27 mouse cellular contexts compared by ENCODE assay signal in the genomic region with DNA sequence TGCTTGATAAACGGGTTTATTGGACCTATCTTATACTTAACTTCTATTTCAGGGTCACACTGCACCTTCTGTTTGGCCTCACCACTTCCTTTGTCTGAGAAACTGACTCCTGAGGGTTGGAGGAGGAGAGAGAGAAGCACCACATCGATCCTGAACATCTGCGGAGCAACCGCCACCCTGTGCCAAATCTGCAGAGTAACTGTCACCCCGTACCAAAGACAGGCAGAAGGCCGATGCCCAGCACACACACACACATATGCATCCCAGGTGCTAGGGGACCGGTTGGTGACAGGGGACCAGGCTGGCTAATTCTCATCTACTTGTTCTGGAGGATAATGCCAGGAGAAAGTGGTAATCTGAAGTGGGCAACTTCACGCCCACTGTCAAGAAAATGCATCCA. TPM values are rescaled to one million over a fixed set of nuclear protein-coding genes. Genes with fewer than 3 reads are reported as not detected.
DNase-seq lines count a peak whose midpoint lies in the region; ATAC-seq and TF ChIP-seq lines count a peak whose summit lies in the region.
"Had no signal": no experiment of that assay in that cellular context is flagged by ENCODE, and none has a peak within 500 bp of the region (broad histone marks: within the 10 kb centered on the region; RNA-seq: fewer than 3 reads in every experiment).

No protein-coding gene starts in this region.

- DNase-seq in cerebellum, adult 9-11 months: peak; percentile 32
- no peak for DNase-seq in cerebellum, adult 18-20 months
- peak; percentile 18 for DNase-seq in midbrain, postnatal 0 days (ENCODE audit: low spot score)
- DNase-seq in midbrain, embryonic 10.5 days (ENCODE audit: low spot score): no peak
- peak; percentile 81 for DNase-seq in thymus, postnatal 14 days
- DNase-seq in kidney, adult 8-10 months: no peak
- DNase-seq in heart, embryonic 10.5 days (ENCODE audit: low spot score): no peak
- DNase-seq: adrenal gland, postnatal 25 days; cerebellum, postnatal 25 days; embryo, embryonic 11 days; gastrocnemius, postnatal 25 days; kidney, adult 9 months; kidney, postnatal 14 days; liver; right cerebral cortex, postnatal 14 days; spleen, adult 18-20 months had no signal

- H3K27me3 ChIP-seq in midbrain, postnatal 0 days (ENCODE audit: insufficient read depth, low read length): no peaks in the 10 kb centered on the region
- no peaks in the 10 kb centered on the region for H3K27me3 ChIP-seq in midbrain, embryonic 10.5 days (ENCODE audit: low read depth, poor library complexity, severe bottlenecking)
- H3K27me3 ChIP-seq in heart, embryonic 10.5 days (ENCODE audit: insufficient read depth, poor library complexity, severe bottlenecking): 0 out of 2 replicates have a peak, but pooled peaks cover 3% of the 10 kb centered on the region
- H3K27me3 ChIP-seq: forebrain, embryonic 12.5 days; heart, embryonic 15.5 days; intestine, embryonic 15.5 days; liver, embryonic 15.5 days; midbrain, embryonic 13.5 days had no signal

- TF ChIP-seq CTCF in midbrain, postnatal 0 days (IDR thresholded peaks at IDR 0.05): no peak

- ATAC-seq in midbrain, postnatal 0 days (ENCODE audit: low FRiP score): no peak
- ATAC-seq: CD4-positive, CD25-positive, alpha-beta regulatory T cell, adult 4 months; hindbrain, embryonic 16.5 days; intestine, embryonic 15.5 days; midbrain, embryonic 13.5 days had no signal

- no peak overlapping the region for H3K9ac ChIP-seq in midbrain, postnatal 0 days (replicated peaks; ENCODE audit: low read length, poor library complexity, severe bottlenecking)
- H3K9ac ChIP-seq: embryonic facial prominence, embryonic 13.5 days; forebrain, embryonic 12.5 days; heart, embryonic 15.5 days; intestine, embryonic 15.5 days; liver, embryonic 15.5 days; midbrain, embryonic 13.5 days had no signal

- H3K4me3 ChIP-seq in midbrain, postnatal 0 days (ENCODE audit: low read depth, low read length): no peak overlapping the region
- H3K4me3 ChIP-seq in midbrain, embryonic 10.5 days: no peak overlapping the region
- H3K4me3 ChIP-seq in heart, embryonic 10.5 days: no peak overlapping the region
- H3K4me3 ChIP-seq: embryonic facial prominence, embryonic 13.5 days; erythroblast, embryonic 14.5 days; forebrain, embryonic 12.5 days; heart, embryonic 15.5 days; hindbrain, embryonic 10.5 days; intestine, embryonic 15.5 days; limb, embryonic 10.5 days; liver, embryonic 15.5 days; midbrain, embryonic 13.5 days had no signal

- 85% methylated on average over 8 of the region's 8 CpGs for WGBS in midbrain, postnatal 0 days
- 92% methylated on average over 8 of the region's 8 CpGs for WGBS in midbrain, embryonic 10.5 days
- 79% methylated on average over 8 of the region's 8 CpGs for WGBS in heart, embryonic 10.5 days

- no peaks in the 10 kb centered on the region for H3K4me1 ChIP-seq in midbrain, postnatal 0 days (ENCODE audit: insufficient read depth, low read length)
- H3K4me1 ChIP-seq in midbrain, embryonic 10.5 days: no peaks in the 10 kb centered on the region
- H3K4me1 ChIP-seq in heart, embryonic 10.5 days: no peaks in the 10 kb centered on the region
- H3K4me1 ChIP-seq: forebrain, embryonic 12.5 days; heart, embryonic 15.5 days; intestine, embryonic 15.5 days; liver, embryonic 15.5 days; midbrain, embryonic 13.5 days had no signal

- 0 out of 2 replicates have a peak, but pooled peaks cover 6% of the 10 kb centered on the region for H3K36me3 ChIP-seq in midbrain, postnatal 0 days (ENCODE audit: insufficient read depth, low read length)
- H3K36me3 ChIP-seq in midbrain, embryonic 10.5 days: no peaks in the 10 kb centered on the region
- no peaks in the 10 kb centered on the region for H3K36me3 ChIP-seq in heart, embryonic 10.5 days
- H3K36me3 ChIP-seq: embryonic facial prominence, embryonic 13.5 days; forebrain, embryonic 12.5 days; heart, embryonic 15.5 days; hindbrain, embryonic 10.5 days; intestine, embryonic 15.5 days; limb, embryonic 10.5 days; liver, embryonic 15.5 days; midbrain, embryonic 13.5 days had no signal

- H3K9me3 ChIP-seq in midbrain, postnatal 0 days (ENCODE audit: low read length): no peaks in the 10 kb centered on the region
- H3K9me3 ChIP-seq in midbrain, embryonic 10.5 days (replicated peaks): no peaks in the 10 kb centered on the region
- no peaks in the 10 kb centered on the region for H3K9me3 ChIP-seq in heart, embryonic 10.5 days
- H3K9me3 ChIP-seq: embryonic facial prominence, embryonic 13.5 days; forebrain, embryonic 12.5 days; heart, embryonic 15.5 days; hindbrain, embryonic 10.5 days; intestine, embryonic 15.5 days; limb, embryonic 10.5 days; liver, embryonic 15.5 days; midbrain, embryonic 13.5 days had no signal

- H3K27ac ChIP-seq in midbrain, postnatal 0 days (ENCODE audit: low read depth, low read length): no peak overlapping the region
- H3K27ac ChIP-seq in midbrain, embryonic 10.5 days (replicated peaks): no peak overlapping the region
- no peak overlapping the region for H3K27ac ChIP-seq in heart, embryonic 10.5 days
- H3K27ac ChIP-seq: embryonic facial prominence, embryonic 13.5 days; forebrain, embryonic 12.5 days; heart, embryonic 15.5 days; hindbrain, embryonic 10.5 days; intestine, embryonic 15.5 days; limb, embryonic 10.5 days; liver, embryonic 15.5 days; midbrain, embryonic 13.5 days had no signal

- no peak overlapping the region for H3K4me2 ChIP-seq in midbrain, postnatal 0 days (ENCODE audit: low read depth, low read length, poor library complexity, severe bottlenecking)
- H3K4me2 ChIP-seq: embryonic facial prominence, embryonic 13.5 days; forebrain, embryonic 12.5 days; heart, embryonic 15.5 days; intestine, embryonic 15.5 days; liver, embryonic 15.5 days; midbrain, embryonic 13.5 days had no signal

RNA-seq across cellular contexts. Expression of gene Arpp21, which starts 16.4 kb away (rescaled TPM):
- 89.5 and 91.3 TPM in 2 replicates for total RNA-seq in midbrain, postnatal 0 days (2014; rRNA removed)
- polyA plus RNA-seq in midbrain, postnatal 0 days (2015; fragmentation: Nextera tagmentation; extraction: Ambion mirVana): 56.3 and 58.5 TPM in 2 replicates
- 1.1 and 1.3 TPM in 2 replicates for polyA plus RNA-seq in midbrain, embryonic 10.5 days (2016; fragmentation: Nextera tagmentation; extraction: Ambion mirVana)
- 1.8 and 2.2 TPM in 2 replicates for polyA plus RNA-seq in heart, embryonic 10.5 days (2016; fragmentation: Nextera tagmentation; extraction: Ambion mirVana)
- total RNA-seq: adrenal gland, postnatal 25 days had no signal

Comparison
In these comparisons a context has a peak if more than half of its experiments do, and no peak if none do; other contexts are left out.
1. DNase-seq: peak in cerebellum, adult 9-11 months (single experiment), midbrain, postnatal 0 days (single experiment) and thymus, postnatal 14 days (single experiment); none in cerebellum, adult 18-20 months (0 of 2), midbrain, embryonic 10.5 days (single experiment), kidney, adult 8-10 months (0 of 2) and heart, embryonic 10.5 days (single experiment).
2. RNA of gene Arpp21, which starts 16.4 kb away (polyA plus RNA-seq): 56.3 to 58.5 TPM in midbrain, postnatal 0 days; 1.8 to 2.2 TPM in heart, embryonic 10.5 days and 1.1 to 1.3 TPM in midbrain, embryonic 10.5 days; every median in the first group is over 10 times any median in the second.